Mouse (Mus musculus) liver, adult 2 months (tissue): Measurements from ENCODE around the gene Phc1. TPM values are rescaled to one million over a fixed set of nuclear protein-coding genes. Genes with fewer than 3 reads are reported as not detected.

Experiments
- DNase-seq: peaks from one replicate; pipeline ENCODE4 v3.0.0-alpha.2; 2011; ENCODE audit warnings: low read depth, low spot score; ENCODE audit errors: extremely low read depth
- H3K27ac ChIP-seq: fragments of 200-500 bp; replicated peaks from 2 replicates; pipeline ENCODE4 v1.5.1; 2012; ENCODE audit warnings: low read depth, mild to moderate bottlenecking, control low read depth, inconsistent platforms, low read length; ENCODE audit not compliant: insufficient read depth
- H3K27me3 ChIP-seq: fragments of 200-500 bp; 2 replicates; pipeline ENCODE4 v1.6.1; 2012; ENCODE audit warnings: mild to moderate bottlenecking, moderate library complexity, low read length, inconsistent platforms; ENCODE audit not compliant: control insufficient read depth, insufficient read depth
- H3K36me3 ChIP-seq: fragments of 200-500 bp; 2 replicates; pipeline ENCODE4 v1.6.1; 2012; ENCODE audit warnings: low read length, inconsistent platforms; ENCODE audit not compliant: control insufficient read depth, insufficient read depth
- H3K4me1 ChIP-seq: fragments of 200-500 bp; 2 replicates; pipeline ENCODE4 v1.6.1; 2011; ENCODE audit warnings: low read length; ENCODE audit not compliant: control insufficient read depth, insufficient read depth
- H3K4me3 ChIP-seq: fragments of 200-500 bp; 2 replicates; pipeline ENCODE4 v1.5.1; 2011; ENCODE audit warnings: low read depth, mild to moderate bottlenecking, control low read depth, low read length, moderate library complexity; ENCODE audit not compliant: insufficient read depth
- H3K79me2 ChIP-seq: fragments of 200-500 bp; 2 replicates; pipeline ENCODE4 v1.6.1; 2012; ENCODE audit warnings: inconsistent platforms, mild to moderate bottlenecking, low read length, moderate library complexity; ENCODE audit not compliant: control insufficient read depth, insufficient read depth
- H3K9ac ChIP-seq: fragments of 200-500 bp; 2 replicates; pipeline ENCODE4 v1.6.1; 2012; ENCODE audit warnings: low read depth, mild to moderate bottlenecking, control low read depth, inconsistent platforms, low read length
- CTCF ChIP-seq: fragments of 200-500 bp; IDR thresholded peaks from 2 replicates; pipeline ENCODE4 v1.5.1; 2011; ENCODE audit warnings: low read depth, low read length, control low read depth
- POLR2A ChIP-seq: fragments of 200-500 bp; IDR thresholded peaks from 2 replicates; pipeline ENCODE4 v1.6.1; 2011; ENCODE audit warnings: low read length, control low read depth; ENCODE audit not compliant: insufficient read depth; ENCODE audit errors: extremely low read depth
- WGBS: fragments of 180-500 bp; shearing (Covaris S2); methylation state at CpG from one replicate; pipeline ENCODE4 v1.1.7; 2018; 5-methylcytosine and 5-hydroxymethylcytosine counted together
- polyA plus RNA-seq: library from polyadenylated mRNA; depleted of rRNA; stranded (reverse); fragments of >200 nt; gene quantifications from 2 replicates; pipeline ENCODE4 v1.2.3, GENCODE M21; 2012
- total RNA-seq: library from RNA; depleted of rRNA; stranded (reverse); fragments of >200 nt; gene quantifications from 2 replicates; pipeline ENCODE4 v1.2.3, GENCODE M21; 2014

The Phc1 gene
- total and polyA plus RNA-seq, 2 experiments = 0.74 to 2.7 TPM

DNA sequence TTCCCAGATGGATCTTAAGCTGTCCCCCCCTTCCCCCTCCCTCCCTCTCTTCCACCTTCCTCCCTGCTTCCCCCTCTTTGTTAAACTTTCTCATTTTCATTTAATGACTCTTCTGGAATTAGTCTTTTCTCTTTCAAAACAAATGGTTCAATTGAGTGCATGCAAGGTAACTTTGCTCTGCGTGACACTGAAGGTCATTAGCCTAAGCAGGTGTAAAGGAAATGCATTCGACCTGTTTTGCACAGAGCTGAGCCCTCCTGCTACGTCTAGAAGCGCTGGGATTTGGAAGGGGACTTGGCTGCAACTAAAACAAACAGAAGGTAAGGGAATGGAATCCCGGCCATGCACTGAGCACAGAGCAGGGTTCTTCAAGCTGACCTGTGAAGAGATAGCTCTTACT is 1.8 kb upstream of the Phc1 start:
- no peak overlapping the region for H3K27ac ChIP-seq
- H3K36me3 ChIP-seq = no peaks in the 10 kb centered on the region
- no peaks in the 10 kb centered on the region for H3K79me2 ChIP-seq
- no peak overlapping the region for H3K4me3 ChIP-seq
- peaks cover 5% of the 10 kb centered on the region; the same call in 1 of the 2 replicates for H3K4me1 ChIP-seq
- 40% methylated on average over 5 of the region's 5 CpGs for WGBS
- H3K9ac ChIP-seq = no peak overlapping the region
- no peak for TF ChIP-seq POLR2A
- DNase-seq = no peak
- peaks cover 3% of the 10 kb centered on the region; the same call in 1 of the 2 replicates for H3K27me3 ChIP-seq

DNA sequence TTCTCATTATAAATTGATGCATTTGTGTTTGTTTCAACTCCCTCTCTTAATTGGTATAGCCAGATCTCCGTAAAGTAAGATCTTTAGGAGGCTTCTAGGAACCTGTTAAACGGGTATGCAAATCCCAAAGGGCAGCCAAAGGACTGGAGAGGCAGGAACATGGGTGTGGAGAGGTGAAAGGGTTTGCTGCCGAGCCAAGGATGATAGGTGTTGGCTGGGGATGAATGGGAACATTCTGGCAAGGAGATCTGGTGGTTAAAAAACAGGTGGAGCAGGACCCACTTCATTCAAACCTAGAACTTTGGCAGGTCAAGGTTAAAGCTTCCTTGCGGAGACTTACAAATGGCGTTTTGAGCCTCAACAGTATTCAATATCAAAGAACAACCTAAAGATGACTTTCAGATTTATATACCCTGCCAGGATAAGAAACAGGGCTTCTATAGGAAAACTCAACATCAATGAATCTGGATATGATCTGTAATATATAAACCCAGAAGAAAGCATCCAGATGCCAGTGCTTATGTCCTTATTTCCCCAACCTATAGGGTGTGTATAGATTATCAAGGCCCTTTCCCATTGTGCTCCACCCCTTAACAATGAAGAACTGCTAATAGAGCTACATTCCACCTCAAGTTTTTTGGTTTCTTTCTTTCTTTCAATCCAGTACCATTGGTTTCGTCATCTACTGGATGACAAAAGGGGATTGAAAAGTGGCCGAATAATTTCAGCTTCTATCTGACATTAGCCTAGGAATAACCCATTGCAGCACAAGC is 863 bp upstream of the Phc1 start:
- DNase-seq = no peak
- 64% methylated on average over 7 of the region's 7 CpGs for WGBS
- Histone ChIP-seq H3K4me1 (peaks cover 5% of the 10 kb centered on the region; the same call in 1 of the 2 replicates), H3K36me3 (no peaks in the 10 kb centered on the region), H3K79me2 (no peaks in the 10 kb centered on the region), H3K27me3 (peaks cover 3% of the 10 kb centered on the region; the same call in 1 of the 2 replicates), H3K4me3 (no peak overlapping the region), H3K27ac (no peak overlapping the region), H3K9ac (no peak overlapping the region)
- no peak for TF ChIP-seq CTCF
- TF ChIP-seq POLR2A = no peak

DNA sequence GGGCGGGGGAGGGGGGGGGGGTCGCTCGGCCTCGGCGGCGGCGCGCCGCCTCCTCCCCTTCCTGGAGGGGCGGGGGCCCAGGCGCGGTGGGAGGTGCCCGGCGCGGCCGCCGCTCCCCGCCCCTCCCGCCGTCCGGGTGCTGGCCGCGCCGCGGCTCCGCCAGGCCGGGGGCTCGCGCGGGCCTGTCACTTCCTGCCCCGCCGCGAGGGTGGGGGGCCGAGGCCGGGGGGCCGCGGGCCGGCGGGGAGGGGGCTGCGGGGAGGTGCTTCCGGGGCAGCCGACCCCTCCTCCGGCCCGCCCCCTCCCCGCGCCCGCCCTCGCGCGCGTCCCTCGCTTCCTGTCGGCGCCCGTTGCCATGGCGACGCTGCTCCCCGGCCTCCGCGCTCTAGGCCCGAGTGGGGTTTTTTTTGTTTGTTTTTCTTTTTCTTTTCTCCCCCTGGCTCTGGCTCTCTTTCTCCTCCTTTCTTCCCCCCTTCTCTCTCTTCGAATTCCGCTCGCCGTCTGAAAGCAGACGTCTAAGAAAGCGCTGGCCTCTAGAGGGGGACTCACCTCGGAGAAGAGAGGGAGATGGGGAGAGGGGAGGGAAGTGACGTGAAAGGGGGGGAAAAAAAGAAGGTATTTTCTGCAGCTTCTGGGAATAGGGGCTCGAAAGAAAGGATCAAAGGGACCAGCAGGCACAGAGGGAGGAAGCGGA is 566 bp downstream of the Phc1 start:
- Histone ChIP-seq H3K27ac (no peak overlapping the region), H3K4me1 (peaks cover 5% of the 10 kb centered on the region; the same call in 1 of the 2 replicates), H3K79me2 (no peaks in the 10 kb centered on the region), H3K9ac (peak overlapping the region; percentile 67), H3K36me3 (no peaks in the 10 kb centered on the region), H3K27me3 (peaks cover 3% of the 10 kb centered on the region; the same call in 1 of the 2 replicates), H3K4me3 (peak overlapping the region; percentile 60)
- DNase-seq = peak; percentile 24
- WGBS = 1% methylated on average over 52 of the region's 71 CpGs
- TF ChIP-seq CTCF (no peak), POLR2A (no peak)

DNA sequence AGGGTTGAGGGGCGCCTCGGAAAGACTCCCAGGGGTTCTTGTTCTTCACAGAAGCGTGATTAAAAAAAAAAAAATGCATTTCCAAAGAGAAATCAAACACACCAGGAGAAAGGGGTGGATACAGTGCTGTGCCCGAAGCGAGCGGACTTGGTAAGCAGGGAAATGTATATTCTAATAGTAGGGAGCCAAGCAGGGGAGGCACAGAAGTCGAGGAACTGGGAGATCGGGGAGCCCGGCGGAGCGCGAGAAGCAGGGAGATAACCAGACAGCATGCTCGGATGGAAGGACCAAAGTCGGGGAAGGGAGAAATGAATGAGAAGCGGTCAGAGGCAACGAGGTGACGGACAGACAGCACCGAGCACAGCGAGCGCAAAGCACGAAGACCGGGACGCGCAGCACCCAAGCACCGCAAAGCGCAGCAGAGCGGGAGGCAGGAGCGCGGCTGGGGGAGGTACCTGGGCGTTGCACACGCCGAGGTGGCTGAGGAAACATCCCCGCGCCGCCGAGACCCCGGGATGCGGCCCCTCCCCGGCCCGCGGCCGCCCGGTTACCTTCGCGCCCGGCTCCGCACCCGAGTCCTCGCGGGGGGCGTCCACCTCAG is 1.2 kb downstream of the Phc1 start:
- Histone ChIP-seq H3K36me3 (no peaks in the 10 kb centered on the region), H3K4me3 (peak overlapping the region; percentile 60), H3K27me3 (peaks cover 3% of the 10 kb centered on the region; the same call in 1 of the 2 replicates), H3K9ac (peak overlapping the region; percentile 31), H3K4me1 (peaks cover 5% of the 10 kb centered on the region; the same call in 1 of the 2 replicates), H3K79me2 (no peaks in the 10 kb centered on the region), H3K27ac (no peak overlapping the region)
- DNase-seq = peak; percentile 50
- TF ChIP-seq POLR2A = no peak
- TF ChIP-seq CTCF = no peak
- WGBS = under 1% methylated on average over 50 of the region's 51 CpGs

DNA sequence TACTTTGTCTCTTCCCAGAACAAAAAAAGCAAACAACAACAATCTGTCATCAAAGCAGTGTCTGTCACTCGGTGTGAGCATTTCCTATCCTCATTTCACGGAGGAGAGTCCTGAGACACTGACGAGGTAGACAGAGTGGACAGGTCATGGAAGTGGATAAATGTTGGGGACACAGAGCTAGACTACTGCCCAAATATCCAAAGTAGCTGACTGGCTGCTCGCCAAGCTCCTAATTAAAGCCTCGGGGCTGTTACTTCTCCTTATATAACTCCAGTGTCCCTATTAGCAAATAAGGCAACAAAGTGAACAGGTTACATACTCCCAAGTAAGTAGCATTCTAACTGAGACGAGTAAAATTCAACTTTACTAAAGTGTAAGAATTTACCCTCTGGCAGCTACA is 2.8 kb downstream of the Phc1 start:
- H3K27ac ChIP-seq = no peak overlapping the region

More for the DNA sequence above, 2.8 kb downstream of the Phc1 start:
- Histone ChIP-seq H3K9ac (no peak overlapping the region), H3K4me3 (no peak overlapping the region), H3K4me1 (peaks cover 5% of the 10 kb centered on the region; the same call in 1 of the 2 replicates), H3K27me3 (no peaks in the 10 kb centered on the region; the same call in 1 of the 2 replicates), H3K79me2 (no peaks in the 10 kb centered on the region), H3K36me3 (no peaks in the 10 kb centered on the region)
- TF ChIP-seq POLR2A (no peak), CTCF (no peak)
- DNase-seq = no peak
- WGBS = 75% methylated on average over 6 of the region's 6 CpGs
